33 mouse cellular contexts compared by ENCODE assay signal in genomic region chr3:27520391-27520790, GRCm38 (mm10).
A peak's percentile ranks its signal among the peaks of the same experiment; 100 is the strongest.
DNase-seq lines count a peak whose midpoint lies in the region; ATAC-seq and TF ChIP-seq lines count a peak whose summit lies in the region.
"Had no signal": no experiment of that assay in that cellular context is flagged by ENCODE, and none has a peak within 500 bp of the region (broad histone marks: within the 10 kb centered on the region; RNA-seq: fewer than 3 reads in every experiment).

No protein-coding gene starts in this region.

- H3K27me3 ChIP-seq in heart, embryonic 12.5 days (replicated peaks), result no peaks in the 10 kb centered on the region
- H3K27me3 ChIP-seq in heart, postnatal 0 days (ENCODE audit: control insufficient read depth, insufficient read depth, low read length), result no peaks in the 10 kb centered on the region
- H3K27me3 ChIP-seq: embryonic facial prominence, embryonic 12.5 days; heart, embryonic 13.5 days; hindbrain, embryonic 15.5 days; kidney, embryonic 15.5 days; megakaryocyte, embryonic 14.5 days; midbrain, embryonic 12.5 days; neural tube, embryonic 12.5 days had no signal

- no peak for ATAC-seq in heart, embryonic 12.5 days (ENCODE audit: insufficient number of reproducible peaks, low FRiP score)
- no peak for ATAC-seq in heart, postnatal 0 days (ENCODE audit: insufficient read depth, low read depth)
- ATAC-seq: forebrain, postnatal 0 days had no signal

- H3K9me3 ChIP-seq in heart, embryonic 12.5 days (replicated peaks), result no peaks in the 10 kb centered on the region
- no peaks in the 10 kb centered on the region for H3K9me3 ChIP-seq in heart, postnatal 0 days (replicated peaks; ENCODE audit: control insufficient read depth, low read length)
- H3K9me3 ChIP-seq: embryonic facial prominence, embryonic 12.5 days; forebrain, embryonic 10.5 days; heart, embryonic 13.5 days; hindbrain, embryonic 10.5 days; hindbrain, embryonic 15.5 days; kidney, embryonic 15.5 days; megakaryocyte, embryonic 14.5 days; midbrain, embryonic 12.5 days; neural tube, embryonic 12.5 days had no signal

- 66% methylated on average over 6 of the region's 6 CpGs for WGBS in heart, embryonic 12.5 days
- WGBS in heart, postnatal 0 days, result 70% methylated on average over 6 of the region's 6 CpGs

- TF ChIP-seq EP300 in heart, postnatal 0 days (IDR thresholded peaks at IDR 0.05; ENCODE audit: low read depth), result no peak

- no peak for TF ChIP-seq CTCF in heart, postnatal 0 days (IDR thresholded peaks at IDR 0.05; ENCODE audit: low read depth)
- no peak for TF ChIP-seq CTCF in brain, embryonic 14.5 days (IDR thresholded peaks at IDR 0.05; ENCODE audit: borderline replicate concordance, extremely low read depth, insufficient read depth, insufficient read length)

- peak; percentile 97 for DNase-seq in heart, adult 11 months
- DNase-seq in heart, postnatal 0 days (ENCODE audit: low spot score), result no peak
- no peak for DNase-seq in heart, postnatal 14 days
- peak; percentile 20 for DNase-seq in brain, embryonic 14.5 days (ENCODE audit: low read depth)
- peak; percentile 26 for DNase-seq in forelimb bud, embryonic 11.5 days (ENCODE audit: low read depth, low spot score)
- no peak for DNase-seq in left cerebral cortex, postnatal 14 days (ENCODE audit: low spot score in 2 of 2)
- DNase-seq: adrenal gland, adult 2 months; adrenal gland, postnatal 36 days; B cell, adult 2 months; cerebellum, adult 2 months; cerebellum, postnatal 14 days; forebrain, postnatal 0 days; gastrocnemius, postnatal 14 days; kidney, adult 18-20 months; kidney, postnatal 25 days; liver; lung, adult 2 months; lung, postnatal 14 days; right cerebral cortex, adult 18-20 months; spleen, adult 18-20 months; thymus, postnatal 25 days had no signal

- H3K9ac ChIP-seq in heart, embryonic 12.5 days, result no peak overlapping the region
- H3K9ac ChIP-seq in heart, postnatal 0 days (replicated peaks; ENCODE audit: low read depth, low read length), result no peak overlapping the region
- H3K9ac ChIP-seq: embryonic facial prominence, embryonic 12.5 days; forebrain, postnatal 0 days; heart, embryonic 13.5 days; hindbrain, embryonic 15.5 days; kidney, embryonic 15.5 days; liver, embryonic 14.5 days; midbrain, embryonic 12.5 days; neural tube, embryonic 12.5 days had no signal

- no peak overlapping the region for H3K4me2 ChIP-seq in heart, embryonic 12.5 days
- H3K4me2 ChIP-seq in heart, postnatal 0 days (ENCODE audit: low read depth, low read length), result no peak overlapping the region
- H3K4me2 ChIP-seq: embryonic facial prominence, embryonic 12.5 days; heart, embryonic 13.5 days; hindbrain, embryonic 15.5 days; kidney, embryonic 15.5 days; midbrain, embryonic 12.5 days; neural tube, embryonic 12.5 days had no signal

- no peak for TF ChIP-seq POLR2A in brain, embryonic 14.5 days (IDR thresholded peaks at IDR 0.05; ENCODE audit: borderline replicate concordance, extremely low read depth, insufficient read depth, insufficient read length, poor library complexity, severe bottlenecking)

- H3K36me3 ChIP-seq in heart, embryonic 12.5 days, result peaks cover 28% of the 10 kb centered on the region; the same call in 1 of the 2 replicates
- H3K36me3 ChIP-seq in heart, postnatal 0 days (replicated peaks; ENCODE audit: control insufficient read depth, insufficient read depth, low read length), result 0 out of 2 replicates have a peak, but pooled peaks cover 4% of the 10 kb centered on the region
- H3K36me3 ChIP-seq: forebrain, embryonic 10.5 days; hindbrain, embryonic 10.5 days; hindbrain, embryonic 15.5 days; midbrain, embryonic 12.5 days; neural tube, embryonic 12.5 days had no signal

- H3K4me3 ChIP-seq in heart, embryonic 12.5 days, result no peak overlapping the region
- no peak overlapping the region for H3K4me3 ChIP-seq in heart, postnatal 0 days (ENCODE audit: low read depth, low read length)
- H3K4me3 ChIP-seq: embryonic facial prominence, embryonic 12.5 days; forebrain, embryonic 10.5 days; heart, embryonic 13.5 days; hindbrain, embryonic 10.5 days; hindbrain, embryonic 15.5 days; kidney, embryonic 15.5 days; midbrain, embryonic 12.5 days; myocyte; neural tube, embryonic 12.5 days had no signal

- peaks cover 39% of the 10 kb centered on the region for H3K4me1 ChIP-seq in heart, embryonic 12.5 days (replicated peaks)
- peaks cover 5% of the 10 kb centered on the region for H3K4me1 ChIP-seq in heart, postnatal 0 days (ENCODE audit: control insufficient read depth, insufficient read depth)
- H3K4me1 ChIP-seq: embryonic facial prominence, embryonic 12.5 days; hindbrain, embryonic 15.5 days; megakaryocyte, embryonic 14.5 days; midbrain, embryonic 12.5 days; neural tube, embryonic 12.5 days had no signal

- intact Hi-C loops in heart, postnatal 14 days (cut with DNase I), result no loop called here
- intact Hi-C loops in left cerebral cortex, postnatal 14 days (cut with DNase I), result no loop called here

- H3K27ac ChIP-seq in heart, embryonic 12.5 days (ENCODE audit: poor library complexity, severe bottlenecking), result no peak overlapping the region
- H3K27ac ChIP-seq in heart, postnatal 0 days (ENCODE audit: low read depth), result 0 out of 2 replicates have a peak overlapping the region, but pooled peaks have one; percentile 62
- H3K27ac ChIP-seq: embryonic facial prominence, embryonic 12.5 days; forebrain, embryonic 10.5 days; heart, embryonic 13.5 days; hindbrain, embryonic 10.5 days; hindbrain, embryonic 15.5 days; kidney, embryonic 15.5 days; liver, embryonic 14.5 days; midbrain, embryonic 12.5 days; neural tube, embryonic 12.5 days had no signal

Comparison
In these comparisons a context has a peak if more than half of its experiments do, and no peak if none do; other contexts are left out.
1. DNase-seq: peak in heart, adult 11 months (single experiment), brain, embryonic 14.5 days (single experiment) and forelimb bud, embryonic 11.5 days (single experiment); none in heart, postnatal 0 days (single experiment), heart, postnatal 14 days (0 of 2) and left cerebral cortex, postnatal 14 days (0 of 2).